Mouse (Mus musculus) kidney, postnatal 36 days (tissue): Measurements from ENCODE around the gene Raly.
"Not testable (repeated sequence)": the region's sequence is repeated elsewhere in the genome, so short reads cannot be mapped to it uniquely, and the experiment has no call there.

ENCODE experiments used
- DNase-seq, 2 experiments: peaks; one replicate each; pipeline ENCODE4 v3.0.0; 2021 to 2022; ENCODE audit warnings: mixed read lengths in 2 of 2

Raly gene

DNA sequence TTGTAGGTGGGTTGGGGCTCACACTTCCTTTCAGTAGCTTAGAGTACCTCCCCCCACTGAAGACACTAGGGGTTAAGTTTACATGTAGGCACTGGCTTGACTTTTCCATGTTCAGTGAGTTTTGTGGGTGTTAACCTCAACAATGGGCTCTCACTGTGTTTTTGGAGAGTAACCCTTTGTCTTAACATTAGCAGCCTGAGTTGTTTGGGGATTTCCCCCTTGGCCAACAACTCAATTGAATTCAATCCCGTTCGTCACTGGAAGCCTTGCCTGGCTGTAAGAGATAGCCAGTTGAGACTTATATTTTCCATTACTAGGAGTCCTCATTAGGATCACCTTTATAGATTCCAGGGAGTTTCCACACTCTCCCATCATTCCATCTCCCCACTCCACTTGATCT lies 45.6 kb downstream of the Raly start:
- no peak for DNase-seq

DNA sequence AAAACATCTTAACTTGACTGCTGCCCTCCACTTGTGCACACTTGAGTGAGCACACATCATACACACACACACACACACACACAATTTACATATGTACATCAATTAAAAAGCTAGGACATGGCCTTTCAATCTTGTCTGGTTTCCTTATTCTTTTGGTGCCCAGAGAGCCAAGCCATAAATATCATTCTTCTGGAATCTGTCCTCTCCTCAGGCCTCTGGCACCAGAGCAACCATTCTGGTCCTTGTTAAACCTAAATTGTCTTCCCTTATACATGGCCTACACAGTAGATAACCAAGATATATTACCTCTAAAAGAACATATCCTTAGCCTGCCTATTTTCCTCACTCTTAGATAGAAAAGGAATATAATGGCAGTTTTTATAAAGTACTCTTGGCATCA lies 57.2 kb downstream of the Raly start:
- DNase-seq, result no peak

DNA sequence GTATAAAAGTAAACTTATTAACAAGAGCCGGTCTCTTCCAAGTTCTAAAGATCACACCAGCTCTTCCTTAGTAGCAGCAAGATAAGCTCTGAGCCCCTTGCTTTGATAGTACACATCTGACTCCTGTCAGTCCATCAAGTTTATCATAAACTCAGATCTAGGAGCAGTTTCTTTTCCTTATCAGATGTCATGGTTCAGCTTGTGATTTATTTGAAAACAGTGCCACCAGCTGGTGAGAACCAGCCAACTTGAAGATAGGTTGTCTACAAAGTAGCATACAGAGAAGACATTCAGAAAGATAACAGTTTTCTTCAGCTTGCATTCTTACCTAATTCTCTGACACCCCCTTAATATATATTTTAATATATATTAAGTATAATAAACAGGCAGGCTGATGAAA lies 64.5 kb downstream of the Raly start:
- peak; percentile 62 to 84 for DNase-seq

DNA sequence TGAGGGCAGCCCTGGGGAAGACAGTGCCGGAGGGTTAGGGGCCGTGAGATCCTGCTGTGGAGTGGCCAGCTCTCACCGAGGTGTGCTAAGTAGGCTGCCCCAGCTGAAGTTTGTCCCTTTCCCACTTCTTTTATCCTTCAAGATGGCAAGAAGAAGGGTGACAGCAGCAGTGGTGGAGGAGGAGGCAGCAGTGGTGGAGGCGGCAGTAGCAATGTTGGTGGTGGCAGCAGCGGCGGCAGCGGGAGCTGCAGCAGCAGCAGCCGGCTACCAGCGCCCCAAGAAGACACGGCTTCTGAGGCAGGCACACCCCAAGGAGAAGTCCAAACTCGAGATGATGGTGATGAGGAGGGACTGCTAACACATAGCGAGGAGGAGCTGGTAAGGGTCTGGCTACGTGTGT lies 72.8 kb downstream of the Raly start:
- no peak for DNase-seq

DNA sequence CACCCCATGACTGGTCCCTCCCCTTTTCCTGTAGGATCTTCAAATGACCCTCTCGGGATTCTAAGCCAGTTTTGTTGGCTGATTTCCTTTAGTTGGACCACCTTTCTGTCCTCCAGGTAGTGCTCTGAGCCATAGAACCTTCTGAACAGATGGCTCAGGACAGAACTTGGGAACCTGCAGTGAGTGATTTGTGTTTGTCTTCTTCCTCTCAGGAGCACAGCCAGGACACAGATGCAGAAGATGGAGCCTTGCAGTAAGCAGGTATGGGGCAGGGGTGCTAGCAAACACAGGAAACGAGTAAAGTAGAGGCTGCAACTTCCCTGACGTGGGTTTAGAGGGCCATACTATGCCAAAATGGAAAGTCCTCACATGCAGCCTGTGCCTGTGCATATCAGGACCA lies 74.8 kb downstream of the Raly start:
- DNase-seq, result no peak

- DNase-seq, result no peak
Measured at GRCm38 (mm10) chr2:154868106-154868505, 77.2 kb downstream of the Raly start.

DNA sequence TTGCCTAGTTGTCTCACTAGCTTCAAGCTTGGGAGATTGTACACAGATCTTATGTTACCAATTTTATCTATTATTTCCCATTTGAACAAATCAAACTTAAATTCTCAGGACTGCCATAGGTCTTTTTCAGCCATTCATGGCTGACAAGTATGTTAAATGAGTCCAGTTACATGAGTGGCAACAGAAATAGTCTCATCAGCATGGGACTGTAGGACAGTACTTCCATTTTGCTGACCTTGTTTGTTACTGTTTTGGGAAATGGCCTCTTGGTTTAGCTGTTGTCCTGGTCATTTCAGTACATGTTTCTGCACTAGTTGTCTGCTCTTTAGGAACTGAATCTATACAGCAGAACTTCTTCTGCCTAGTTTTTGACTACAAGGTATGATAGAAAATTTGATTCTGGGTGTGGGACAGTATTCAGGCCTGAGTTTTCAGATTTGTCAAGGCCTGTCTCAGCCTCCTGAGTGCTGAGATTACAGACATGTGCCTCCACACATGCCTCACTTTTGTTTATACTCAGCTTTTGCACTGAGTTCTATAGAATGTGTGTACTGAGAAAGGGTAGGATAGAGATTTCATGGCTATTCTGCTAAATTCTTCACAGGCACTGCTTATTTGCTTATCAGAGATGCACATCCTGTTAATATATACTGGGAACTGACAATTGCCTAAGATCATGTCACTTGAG lies 79.2 kb downstream of the Raly start:
- no peak for DNase-seq

- no peak for DNase-seq
Measured at GRCm38 (mm10) chr2:154876621-154877020, 85.7 kb downstream of the Raly start.

DNA sequence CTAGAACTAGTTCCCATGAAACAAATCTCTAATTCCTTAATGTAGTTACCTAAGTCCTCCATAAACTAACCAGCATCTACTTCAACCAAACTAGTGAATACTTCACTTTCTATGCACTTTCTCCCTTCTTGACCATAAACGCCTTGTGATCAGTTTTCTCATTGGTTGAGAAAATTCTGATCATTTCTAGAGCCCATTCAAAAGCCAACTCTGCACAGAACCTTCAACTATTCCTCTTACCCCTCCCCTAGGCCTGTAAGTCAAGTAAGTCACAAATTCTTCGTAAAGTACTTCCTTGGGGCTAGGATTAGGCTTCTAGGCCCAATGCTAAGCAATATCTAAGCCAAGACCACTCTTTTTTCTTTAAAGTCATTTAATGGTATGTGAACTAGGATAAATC lies 100.7 kb downstream of the Raly start:
- no peak for DNase-seq

DNA sequence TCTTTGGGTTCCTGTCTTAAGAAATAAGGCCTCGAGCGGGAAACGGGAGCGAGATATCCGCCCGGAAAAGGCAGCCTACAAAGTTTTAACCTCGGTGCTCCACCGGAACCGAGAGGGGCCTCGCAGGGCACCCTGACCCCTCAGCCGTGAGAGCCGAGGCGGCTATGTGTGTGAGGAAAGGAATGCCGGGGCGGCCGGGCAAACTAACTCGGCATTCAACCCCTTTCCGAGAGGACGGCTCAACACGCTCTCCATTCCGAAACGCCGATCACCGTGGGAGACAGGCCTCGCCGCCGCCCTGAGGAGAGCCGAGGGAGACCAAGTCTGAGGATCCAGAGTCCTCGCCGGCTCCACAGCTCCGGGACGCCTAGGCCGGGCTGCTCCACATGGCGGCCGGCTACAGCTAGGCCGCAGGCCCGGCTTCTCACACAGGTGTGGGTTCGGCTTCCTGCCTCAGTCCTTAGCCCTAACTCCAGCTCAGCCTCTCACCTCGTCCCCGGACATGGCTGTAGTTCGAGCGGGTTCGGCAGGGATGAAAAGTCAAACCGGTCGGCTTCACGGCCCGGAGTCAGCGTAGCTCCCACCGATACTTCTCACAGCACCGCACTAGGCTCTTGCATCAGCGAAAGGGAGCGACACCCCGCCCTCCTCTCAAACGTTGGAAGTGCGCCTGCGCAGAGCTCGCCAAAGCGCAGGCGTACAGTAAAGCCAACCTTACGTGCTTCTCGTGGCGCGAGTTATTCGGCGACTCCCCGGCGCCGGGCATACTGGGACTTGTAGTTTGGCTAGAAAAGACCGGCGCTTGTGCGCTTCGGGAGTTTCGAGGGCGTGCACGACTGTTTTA lies 101.5 kb downstream of the Raly start, which contains the start of gene Eif2s2:
TSS of gene Eif2s2 (minus strand) at position 735 of the 844 bp plus-strand sequence.
- DNase-seq, result peak; percentile 97

DNA sequence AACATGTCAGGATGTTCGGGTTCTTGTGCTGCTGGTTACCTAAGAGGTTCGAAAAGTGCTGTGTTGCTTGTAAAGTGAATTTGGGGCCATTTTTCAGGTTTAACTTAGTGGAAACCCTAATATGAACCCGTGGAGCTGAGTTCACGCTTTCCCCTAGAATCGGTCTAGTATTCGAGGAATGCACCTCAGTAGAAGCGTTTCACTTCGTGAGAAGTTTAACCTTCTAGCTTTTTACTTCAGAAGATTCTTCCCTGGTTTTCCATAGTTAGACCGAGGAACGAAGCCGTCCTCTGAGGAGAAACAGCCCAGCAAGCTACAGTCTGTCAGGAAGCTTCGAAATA lies 102.1 kb downstream of the Raly start:
- no peak for DNase-seq

DNA sequence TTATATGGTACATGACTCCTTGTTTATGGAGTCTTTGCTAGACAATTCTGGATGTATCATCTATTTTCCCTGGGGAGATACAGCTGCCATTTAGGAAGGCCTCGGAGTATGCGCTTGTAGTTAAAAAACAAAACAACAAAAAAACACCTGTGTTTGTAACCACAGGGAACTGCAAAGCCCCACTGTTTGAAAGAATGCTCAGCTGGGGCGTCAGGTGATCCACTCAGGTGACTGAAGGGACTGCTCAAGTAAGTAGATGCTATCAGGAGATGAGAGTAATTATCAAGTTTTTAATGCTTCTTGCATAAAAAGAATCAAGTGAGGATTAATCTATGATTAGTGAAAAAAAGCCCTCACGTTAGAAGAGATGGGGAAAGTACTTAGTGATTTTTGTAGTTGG lies 102.7 kb downstream of the Raly start:
- no peak for DNase-seq

DNA sequence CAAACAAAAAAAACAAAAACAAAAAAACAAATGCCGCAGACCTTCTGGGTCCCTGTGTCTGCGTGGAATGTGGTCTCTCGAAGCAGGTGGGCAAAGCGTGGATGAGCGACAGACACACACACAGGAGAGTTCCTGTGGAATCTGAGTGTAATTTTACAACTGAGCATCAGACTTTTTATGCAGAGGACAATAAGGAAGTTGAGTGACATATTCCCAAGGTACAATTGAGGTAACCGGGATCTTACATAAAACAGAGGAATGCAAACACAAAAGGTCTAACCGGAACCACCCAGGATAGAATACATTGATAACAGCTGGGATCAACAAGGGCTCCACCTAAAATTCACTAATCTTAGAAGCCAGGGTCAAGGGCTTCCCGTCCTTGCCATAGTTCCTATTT lies 108.1 kb downstream of the Raly start:
- not testable (repeated sequence) for DNase-seq

DNA sequence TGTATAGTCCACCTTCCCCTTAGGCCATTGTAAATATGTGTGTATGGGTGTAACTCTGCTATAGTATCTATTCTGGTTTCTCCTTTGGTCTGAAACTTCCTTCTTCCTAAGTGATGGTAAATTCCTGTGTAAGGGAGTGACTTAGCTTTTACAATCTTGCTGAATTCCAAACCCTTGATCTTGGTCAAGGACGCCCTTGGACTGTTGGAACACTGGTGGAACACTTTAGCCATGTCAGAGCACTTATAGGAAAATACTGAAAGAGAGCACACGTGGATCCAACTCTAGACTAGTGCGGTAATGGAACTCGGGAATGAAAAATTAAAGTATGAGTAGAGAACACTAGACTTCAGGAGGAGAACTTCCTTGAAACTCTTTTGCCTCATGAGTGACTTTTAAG lies 108.5 kb downstream of the Raly start:
- DNase-seq, result not testable (repeated sequence)

GRCm38 (mm10) chr2:154902111-154902510 lies 111.2 kb downstream of the Raly start:
- DNase-seq, result no peak

- DNase-seq, result no peak
Measured at GRCm38 (mm10) chr2:154905796-154906195, 114.9 kb downstream of the Raly start.

DNA sequence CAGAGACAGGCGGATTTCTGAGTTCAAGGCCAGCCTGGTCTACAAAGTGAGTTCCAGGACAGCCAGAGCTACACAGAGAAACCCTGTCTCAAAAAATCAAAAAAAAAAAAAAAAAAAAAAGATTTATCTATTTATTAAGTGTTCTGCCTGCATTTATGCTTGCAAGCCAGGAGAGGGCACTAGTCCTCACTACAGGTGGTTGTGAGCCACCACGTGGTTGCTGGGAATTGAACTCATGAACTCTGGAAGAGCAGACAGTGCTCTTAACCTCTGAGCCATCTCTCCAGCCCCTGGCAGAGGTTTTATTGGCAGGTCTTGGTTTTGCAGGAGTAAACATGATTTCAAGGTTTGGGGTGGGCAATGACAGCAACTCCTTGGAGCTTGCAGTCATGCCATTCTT lies 117.3 kb downstream of the Raly start:
- not testable (repeated sequence) for DNase-seq

- peak in 1 of 2 experiments; percentile 8 for DNase-seq
Measured at GRCm38 (mm10) chr2:154909789-154910188, 118.9 kb downstream of the Raly start.

DNA sequence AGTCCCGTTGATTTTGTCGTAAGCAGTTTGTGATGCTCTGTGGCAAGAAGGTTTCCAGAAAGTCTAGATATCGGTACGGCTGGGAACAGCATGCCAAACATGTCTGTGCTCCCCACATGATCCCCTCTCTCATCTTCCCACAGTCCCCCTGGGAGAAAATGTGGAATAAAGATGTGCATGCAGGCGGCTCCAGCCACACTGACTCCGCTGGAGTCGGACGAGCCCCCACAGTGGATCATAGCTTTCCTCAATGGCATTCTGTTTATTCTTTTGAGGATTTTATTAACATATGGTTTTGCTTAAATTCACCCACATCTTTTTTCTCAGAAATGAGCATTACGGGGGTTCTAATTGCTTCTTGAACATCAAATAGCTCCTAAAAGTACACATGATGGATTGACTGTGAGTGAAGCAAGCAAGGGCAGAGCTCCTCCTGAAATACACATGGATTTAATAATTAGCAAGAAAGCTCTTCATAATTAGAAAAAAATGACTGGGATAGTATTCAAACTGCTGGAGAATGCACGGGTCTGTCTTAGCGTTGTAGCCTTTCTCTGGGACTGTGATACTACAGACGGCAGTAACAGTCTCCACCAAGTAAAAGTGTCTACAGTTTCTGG lies 125.1 kb downstream of the Raly start:
- DNase-seq, result no peak

DNA sequence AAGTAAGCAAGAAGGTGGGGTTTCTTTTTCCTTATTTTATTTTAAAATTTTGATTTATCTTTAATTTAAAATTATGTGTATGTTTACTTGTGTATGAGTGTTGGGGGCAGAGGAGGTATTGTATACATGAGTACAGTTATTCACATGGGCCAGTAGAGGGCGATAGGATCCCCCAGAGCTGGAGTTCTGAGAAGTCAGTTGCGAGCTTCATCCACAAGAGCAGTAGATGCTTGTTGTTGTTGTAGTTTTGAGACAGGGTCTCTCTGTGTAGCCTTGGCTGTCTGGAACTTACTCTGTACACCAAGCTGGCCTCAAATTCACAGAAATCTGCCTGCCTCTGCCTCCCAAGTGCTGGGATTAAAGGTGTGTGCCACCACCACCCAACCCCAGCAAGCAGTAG lies 125.7 kb downstream of the Raly start:
- peak; percentile 27 to 53 for DNase-seq
